Mouse (Mus musculus): Measurements from ENCODE around the gene Rapgef3.

Rapgef3 gene

DNA sequence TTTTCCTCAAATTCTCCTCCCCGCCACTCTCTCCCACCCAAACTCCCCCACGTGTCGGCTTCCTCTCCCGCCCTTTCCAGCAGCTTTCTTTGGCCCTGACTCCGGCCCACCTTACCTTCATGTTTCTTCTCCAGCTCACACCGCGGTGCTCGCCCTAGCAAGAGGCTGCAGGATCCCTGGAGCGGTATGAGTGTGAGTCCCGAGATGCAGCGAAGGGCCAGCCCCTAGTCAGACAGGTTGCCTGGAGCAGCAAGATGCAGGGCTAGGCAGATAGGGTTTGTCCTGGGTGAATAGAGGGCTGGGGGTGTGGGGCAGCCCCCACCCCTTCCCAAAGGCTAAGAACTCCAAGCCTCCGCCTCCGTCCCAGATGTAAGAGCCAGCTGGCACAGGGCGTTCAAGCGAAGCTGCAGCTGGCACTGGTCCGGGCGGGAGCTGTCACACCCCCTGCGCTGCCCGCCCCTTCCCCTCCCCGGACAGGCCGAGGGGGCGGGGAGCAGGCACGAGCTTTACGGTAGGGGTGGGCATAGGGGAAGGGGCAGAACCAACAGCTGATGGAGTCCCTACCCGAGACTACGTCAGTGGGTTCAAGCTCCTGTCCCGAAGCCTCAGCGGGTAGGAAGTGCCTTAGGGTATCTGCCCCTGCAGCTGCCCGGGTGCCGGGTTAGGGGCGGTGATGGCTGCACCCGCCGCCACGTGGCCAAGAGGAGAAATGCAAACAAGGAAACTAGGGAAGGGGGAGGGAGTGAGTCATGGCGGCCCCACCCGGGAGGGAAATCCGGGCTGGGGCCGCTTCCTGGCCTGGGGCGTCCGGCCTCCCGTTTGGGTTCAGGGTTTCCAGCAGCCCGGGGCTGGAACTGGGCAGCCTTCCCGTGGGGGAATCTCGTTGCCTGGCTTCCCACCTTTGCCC, at the start of gene Rapgef3:
Gene Rapgef3 (minus strand): TSS at position 693 of the 907 bp plus-strand sequence.
- in situ Hi-C loops (cut with MboI; ENCODE audit: low sequenced_read_pairs), result no loop called here

DNA sequence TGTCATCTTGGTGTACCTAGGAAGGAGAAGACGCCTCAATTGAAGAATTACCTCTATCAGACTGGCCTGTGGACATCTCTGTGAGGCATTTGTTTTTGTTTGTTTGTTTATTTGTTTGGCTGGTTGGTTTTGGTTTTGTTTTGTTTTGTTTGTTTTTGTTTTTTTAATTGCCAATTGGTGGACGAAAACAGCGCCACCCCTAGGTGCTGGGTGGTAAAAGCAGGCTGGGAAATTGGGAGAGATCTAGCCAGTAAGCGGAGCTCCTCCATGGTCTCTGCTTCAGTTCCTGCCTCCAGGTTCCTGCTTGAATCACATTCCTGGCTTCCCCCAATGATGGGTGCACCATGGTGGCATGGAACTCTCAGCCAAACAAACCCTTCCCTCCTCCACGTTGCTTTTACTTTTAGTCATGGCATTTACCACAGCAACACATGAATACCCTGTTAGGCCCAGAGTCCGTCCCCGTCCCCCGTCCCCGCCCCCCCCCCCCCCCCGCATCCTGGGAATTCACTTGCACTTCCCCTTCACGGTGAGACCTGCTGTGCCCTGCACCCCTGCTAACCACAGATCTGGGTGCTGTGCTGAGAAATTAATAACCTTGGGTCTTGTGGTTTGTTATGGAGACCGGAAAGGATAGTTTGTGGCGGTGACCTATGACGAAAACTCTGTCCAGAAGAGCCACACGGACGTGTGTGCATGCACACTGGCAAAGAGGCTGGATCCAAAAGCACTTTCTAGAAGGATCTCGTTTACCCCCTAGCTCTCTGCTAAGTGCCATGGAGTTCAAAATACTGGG, 48.6 kb upstream of the Rapgef3 start:
- in situ Hi-C loops (cut with MboI; ENCODE audit: low sequenced_read_pairs), result no loop called here

DNA sequence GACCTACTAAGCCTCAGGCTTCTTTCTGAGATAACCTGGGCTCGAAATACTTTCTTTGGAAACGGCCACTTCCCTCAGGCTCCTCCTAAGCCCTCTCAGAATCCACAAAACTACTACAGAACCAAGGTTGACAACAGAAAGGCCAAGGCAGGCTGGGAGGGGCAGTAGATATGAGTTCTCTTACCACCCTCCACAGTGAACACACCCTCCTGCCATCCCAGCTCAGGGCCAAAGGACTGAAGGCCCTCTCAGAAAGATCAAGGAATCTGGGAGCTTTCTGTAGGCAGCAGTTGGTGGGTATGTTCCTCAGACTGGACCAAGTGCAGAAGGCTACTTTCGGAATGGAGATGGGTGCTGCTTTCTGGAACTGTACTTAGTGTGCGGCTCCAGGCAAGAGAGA, 47.5 kb upstream of the Rapgef3 start:
- in situ Hi-C loops (cut with MboI; ENCODE audit: low sequenced_read_pairs), result no loop called here

DNA sequence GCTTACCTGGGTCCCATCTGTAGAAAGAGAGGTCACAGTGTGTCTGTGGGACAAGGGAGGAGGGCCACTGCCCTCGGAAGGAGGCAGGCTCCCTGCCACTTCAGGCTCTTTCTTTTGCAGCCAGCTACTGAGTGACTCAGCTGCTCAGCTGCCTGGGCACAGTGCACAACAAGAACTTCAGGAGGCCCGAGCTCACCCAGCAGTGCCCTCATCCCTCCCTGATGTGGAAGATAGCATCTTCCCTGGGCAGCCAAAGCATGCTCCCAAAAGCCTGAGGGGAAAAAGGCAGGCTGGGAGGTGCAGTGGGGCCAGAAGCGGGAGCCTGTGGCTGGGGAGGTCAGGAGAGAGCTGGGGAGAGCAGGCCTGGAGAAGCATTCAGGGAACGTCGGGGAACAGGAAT, 46.9 kb upstream of the Rapgef3 start:
- in situ Hi-C loops (cut with MboI; ENCODE audit: low sequenced_read_pairs), result no loop called here

DNA sequence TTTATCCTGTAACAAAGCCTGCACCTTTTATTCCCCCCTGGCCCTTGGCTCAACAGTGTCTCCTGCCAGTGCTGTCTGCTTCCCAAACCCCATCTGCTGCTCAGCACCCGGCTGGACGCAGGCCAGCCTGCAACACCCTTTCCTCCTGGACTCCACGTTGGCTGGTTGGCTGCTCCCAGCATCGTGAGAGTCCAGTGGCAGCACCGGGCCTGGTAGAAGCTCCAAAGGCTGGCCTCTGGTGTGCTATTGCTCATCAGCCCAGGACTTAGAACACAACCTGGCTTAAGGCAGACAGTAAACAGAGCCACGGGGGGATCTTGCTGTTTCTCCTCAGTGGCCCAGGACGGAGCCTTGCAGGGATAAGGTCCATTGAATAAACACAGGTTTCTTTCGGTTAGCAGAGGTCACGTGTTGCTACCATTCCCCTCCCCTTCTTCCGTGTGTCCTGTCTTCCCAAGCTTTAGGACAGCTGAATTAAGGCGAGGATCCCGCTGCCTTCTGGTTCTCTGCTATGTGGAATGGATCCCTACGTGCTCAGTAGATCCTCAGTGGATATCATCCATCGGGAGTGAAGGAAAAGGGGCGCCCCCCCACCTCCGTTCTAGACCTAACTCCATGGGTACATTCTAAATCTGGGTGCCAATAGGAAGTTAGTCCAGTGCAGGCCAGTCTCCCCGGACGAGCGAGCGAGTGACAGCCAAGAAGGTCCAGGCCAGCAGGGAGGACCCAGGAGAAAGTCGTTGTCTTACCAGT, 45.9 kb upstream of the Rapgef3 start:
- in situ Hi-C loops (cut with MboI; ENCODE audit: low sequenced_read_pairs), result no loop called here

DNA sequence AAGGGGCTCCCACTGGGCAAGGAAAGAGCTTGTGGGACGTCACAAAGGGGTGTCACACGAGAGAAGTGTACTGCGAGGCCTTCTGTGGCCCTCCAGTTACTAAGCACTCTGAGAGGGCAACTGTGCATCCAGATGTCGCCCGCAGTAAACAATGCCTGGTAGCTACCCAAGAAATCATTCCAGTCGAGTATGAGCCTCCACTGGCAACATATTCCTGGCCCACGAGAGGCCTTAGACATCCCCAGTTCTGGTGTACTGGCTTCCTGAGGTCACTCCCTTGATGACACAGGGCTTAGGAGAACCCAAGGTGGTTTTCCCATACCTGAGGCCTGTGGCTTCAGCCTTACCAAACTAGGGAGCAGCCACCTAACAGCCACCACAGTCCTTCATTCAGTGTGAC, 45.1 kb upstream of the Rapgef3 start:
- in situ Hi-C loops (cut with MboI; ENCODE audit: low sequenced_read_pairs), result no loop called here

DNA sequence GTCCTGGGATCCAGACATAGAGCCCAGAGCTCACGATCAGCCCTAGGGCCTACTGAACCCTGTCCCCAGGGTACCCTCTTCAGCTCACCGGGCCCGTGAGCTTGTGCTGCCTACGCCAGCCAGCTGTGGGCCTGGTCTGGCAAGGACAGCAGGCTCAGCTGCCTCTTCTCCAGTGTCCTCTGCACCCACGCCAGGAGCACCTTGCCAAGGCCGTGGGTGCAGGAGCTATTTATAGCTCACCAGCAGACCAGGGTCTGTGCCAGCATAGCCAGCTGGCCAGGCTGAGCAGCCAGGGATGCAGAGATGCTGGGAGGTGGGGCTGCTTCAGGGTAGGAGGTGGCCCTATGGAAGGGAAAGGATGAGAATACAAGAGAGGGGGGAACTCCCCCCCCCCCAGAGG, 44.4 kb upstream of the Rapgef3 start:
- in situ Hi-C loops (cut with MboI; ENCODE audit: low sequenced_read_pairs), result no loop called here

DNA sequence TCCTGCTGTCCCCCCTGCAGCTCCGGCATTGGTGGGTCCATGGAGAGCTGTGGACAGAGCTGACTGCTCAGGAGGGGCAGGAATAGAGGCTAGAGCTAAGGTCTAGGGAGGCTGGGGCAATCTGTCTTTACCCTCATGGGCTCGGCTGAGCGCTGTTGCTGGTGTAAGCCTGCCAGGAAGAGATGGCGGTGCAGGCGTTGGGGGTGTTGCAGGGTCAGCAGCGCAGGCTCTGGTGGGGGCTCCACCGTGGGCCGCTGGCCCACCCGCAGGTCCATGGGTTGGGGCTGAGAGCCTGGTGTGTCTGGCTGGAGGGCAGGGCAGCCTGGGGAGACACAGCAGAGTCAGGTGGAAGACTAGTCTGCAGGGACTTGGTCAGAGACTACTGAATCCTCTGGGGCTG, 43.5 kb upstream of the Rapgef3 start:
- in situ Hi-C loops (cut with MboI; ENCODE audit: low sequenced_read_pairs), result no loop called here

DNA sequence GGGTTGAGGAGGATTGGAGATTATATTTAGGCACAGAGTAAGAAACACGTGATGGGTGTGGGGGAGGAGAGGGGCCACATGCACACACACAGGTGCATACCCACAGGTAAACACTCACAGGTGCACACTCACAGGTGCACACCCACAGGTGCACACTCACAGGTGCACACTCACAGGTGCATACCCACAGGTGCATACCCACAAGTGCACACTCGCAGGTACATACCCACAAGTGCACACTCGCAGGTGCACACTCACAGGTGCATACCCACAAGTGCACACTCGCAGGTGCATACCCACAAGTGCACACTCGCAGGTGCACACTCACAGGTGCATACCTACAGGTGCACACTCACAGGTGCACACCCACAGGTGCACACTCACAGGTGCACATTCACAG, 42.6 kb upstream of the Rapgef3 start:
- in situ Hi-C loops (cut with MboI; ENCODE audit: low sequenced_read_pairs), result no loop called here

DNA sequence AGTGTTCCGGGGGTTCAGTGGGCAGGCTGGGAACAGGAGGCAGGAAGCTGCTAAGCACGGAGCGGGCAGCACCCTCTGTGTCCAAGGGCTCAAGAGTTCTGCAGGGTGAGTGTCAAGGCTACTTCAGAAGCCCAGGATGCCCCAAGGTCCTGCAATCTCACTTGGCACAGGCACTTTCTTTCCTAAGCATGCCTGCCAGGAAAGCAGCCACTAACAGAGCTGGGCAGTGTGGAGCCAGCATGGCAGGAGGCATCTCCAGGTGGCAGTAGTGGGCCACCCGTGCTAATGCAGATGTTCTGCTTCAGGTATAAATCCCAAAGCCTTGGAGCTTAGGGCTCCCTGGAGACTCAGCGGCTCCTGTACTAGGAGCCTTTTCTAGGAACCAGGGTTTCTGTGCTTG, 42.2 kb upstream of the Rapgef3 start:
- in situ Hi-C loops (cut with MboI; ENCODE audit: low sequenced_read_pairs), result no loop called here

DNA sequence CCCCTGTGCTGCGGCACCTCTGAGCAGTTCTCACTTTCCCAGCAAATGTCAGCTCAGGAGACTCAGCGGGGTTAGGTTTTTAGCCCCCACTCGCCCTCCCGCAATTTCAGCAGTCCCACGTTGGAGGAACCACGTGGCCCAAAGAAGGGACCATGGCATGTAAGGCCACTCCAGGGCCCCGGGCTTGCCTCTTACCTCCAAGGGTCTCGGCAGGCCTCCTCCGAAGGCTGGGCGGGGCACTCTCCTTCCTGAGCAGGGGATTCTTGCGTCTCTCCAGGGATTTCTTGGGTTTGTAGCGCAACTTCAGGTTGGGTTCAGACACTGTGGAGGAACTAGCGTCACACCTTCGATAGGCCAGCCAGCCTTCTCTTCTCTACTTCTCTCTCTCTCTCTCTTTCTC, 41.4 kb upstream of the Rapgef3 start:
- in situ Hi-C loops (cut with MboI; ENCODE audit: low sequenced_read_pairs), result no loop called here

DNA sequence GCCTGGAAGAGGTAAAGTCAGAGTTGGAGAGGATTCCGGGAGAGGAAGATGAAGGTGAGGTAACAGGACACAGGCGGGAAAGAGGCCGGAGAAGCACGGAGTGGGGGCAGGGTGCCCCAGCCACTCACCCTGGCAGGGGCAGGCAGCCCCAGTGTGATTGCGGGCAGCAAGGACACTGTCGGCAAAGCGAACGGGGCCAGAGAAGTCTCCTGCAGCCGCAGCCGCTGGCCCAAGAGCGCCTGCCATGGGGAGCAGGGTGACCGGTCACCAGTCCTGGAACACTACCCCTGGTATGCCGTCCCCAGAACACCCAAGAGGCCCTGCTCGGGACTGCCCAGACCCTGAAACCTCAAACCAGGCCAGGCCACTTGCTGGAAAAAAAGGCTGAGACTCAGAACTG, 40.8 kb upstream of the Rapgef3 start:
- in situ Hi-C loops (cut with MboI; ENCODE audit: low sequenced_read_pairs), result no loop called here

DNA sequence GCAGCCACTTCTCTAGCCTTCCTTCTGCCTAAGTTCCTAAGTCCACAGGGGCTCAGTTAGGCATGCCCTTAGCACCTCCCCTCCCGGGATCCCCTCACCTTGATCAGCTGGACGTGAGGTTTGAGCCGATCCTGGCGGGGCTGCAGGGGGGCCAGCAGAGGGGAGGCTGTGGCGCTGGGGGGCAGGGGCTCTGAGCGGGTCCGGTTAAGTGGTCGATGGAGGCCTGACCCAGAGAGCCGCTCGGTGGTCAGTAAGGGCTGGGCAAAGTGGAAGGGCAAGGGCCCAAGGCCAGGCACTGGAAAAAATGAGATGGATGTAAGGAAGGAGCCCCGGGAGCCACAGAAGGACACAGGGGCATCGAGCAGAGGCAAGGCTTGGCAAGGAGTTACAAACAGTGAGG, 40.1 kb upstream of the Rapgef3 start:
- in situ Hi-C loops (cut with MboI; ENCODE audit: low sequenced_read_pairs), result no loop called here

DNA sequence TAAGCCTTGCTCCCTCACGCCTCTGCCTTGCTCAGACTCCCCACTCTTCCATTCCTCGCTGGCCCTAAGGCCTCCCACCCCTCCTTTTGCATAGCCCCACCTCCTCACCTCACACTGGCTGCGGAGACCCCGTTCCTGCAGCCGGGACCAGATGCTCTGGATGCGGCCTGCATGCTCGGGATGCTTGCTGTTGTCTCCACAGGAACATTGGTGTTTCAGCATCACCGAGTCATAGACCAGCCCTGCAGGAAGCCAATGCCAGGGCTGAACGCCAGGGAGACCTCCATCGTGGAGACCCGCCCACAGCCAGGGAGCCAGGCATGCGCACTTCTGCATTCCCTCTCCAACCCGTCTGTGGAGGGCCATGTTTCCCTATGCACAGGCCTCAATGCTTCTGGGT, 34.8 kb upstream of the Rapgef3 start:
- in situ Hi-C loops (cut with MboI; ENCODE audit: low sequenced_read_pairs), result no loop called here

DNA sequence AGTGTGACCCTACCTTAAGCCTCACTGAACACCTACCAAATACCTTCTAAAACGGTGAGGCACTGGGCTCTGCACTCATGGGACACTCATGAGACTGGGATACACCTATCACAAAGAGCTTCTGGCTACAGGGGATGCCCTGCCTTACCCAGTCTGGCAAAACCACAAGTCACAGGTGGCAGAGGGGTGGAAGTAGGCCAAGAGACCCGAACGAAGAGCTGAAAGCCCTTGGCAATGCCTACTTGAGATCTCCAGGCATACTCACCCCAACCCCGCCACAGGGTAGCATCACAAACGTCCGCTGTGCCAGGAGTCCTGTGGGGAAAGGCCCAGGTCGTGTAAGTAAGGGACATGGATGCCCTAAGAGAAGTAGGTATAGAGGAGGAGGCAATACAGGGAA, 34.0 kb upstream of the Rapgef3 start:
- in situ Hi-C loops (cut with MboI; ENCODE audit: low sequenced_read_pairs), result no loop called here

DNA sequence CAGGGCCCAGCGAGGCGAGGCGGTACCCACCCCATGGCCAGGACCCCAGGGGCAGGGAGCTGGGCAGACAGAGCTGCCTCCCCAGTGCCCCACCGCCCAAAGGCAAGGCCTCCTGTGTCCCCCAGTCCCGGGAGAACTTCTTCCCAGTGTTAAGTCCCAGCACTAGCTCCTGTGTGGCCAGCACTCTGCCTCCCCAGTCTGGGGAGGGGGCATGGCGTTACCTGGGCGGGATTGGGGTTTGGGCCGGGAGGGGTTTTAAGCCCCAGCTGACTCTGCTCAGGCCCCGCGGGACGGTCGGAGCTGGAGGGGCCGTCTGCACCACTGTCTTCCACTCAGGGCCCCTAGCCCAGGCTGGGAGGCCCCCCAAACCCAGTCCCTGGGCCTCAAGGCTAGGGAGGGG, 33.1 kb upstream of the Rapgef3 start:
- in situ Hi-C loops (cut with MboI; ENCODE audit: low sequenced_read_pairs), result no loop called here

DNA sequence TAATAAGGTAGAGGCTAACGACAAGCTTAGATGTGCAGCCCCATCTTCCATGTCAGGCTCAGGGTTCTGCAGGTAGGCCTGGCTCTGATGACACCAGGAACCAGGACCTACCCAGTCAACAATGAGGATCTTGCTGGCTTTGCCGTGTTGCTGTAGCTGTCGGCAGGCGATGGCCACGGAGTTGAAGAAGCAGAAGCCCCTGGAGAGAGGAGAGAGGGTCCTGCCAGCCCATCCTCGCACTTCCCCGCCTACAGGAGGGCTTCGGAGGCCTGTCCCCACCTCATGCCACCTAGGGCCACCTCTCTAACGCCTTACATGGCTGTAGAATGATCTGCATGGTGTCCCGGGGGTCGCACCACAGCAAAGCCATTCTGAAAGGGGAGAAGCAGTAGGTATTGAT, 31.7 kb upstream of the Rapgef3 start:
- in situ Hi-C loops (cut with MboI; ENCODE audit: low sequenced_read_pairs), result no loop called here

DNA sequence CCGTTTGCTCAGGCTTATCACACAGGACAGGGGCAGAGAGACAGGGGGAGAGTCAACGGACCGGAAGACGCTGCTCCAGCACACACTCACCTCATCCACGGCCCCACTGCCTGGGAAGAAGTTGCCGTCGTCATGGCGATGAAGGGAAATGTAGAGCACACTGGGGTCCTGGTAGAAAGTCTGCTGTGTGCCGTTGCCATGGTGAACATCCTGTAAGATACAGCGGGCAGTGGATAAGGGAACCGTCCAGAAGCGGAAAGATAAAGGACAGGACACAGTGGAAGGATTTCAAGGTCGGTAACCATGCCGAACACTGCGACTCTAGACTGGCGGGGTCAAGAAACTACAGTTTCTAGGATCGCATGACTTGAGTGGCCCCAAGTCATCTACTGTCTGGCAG, 30.4 kb upstream of the Rapgef3 start:
- in situ Hi-C loops (cut with MboI; ENCODE audit: low sequenced_read_pairs), result no loop called here

DNA sequence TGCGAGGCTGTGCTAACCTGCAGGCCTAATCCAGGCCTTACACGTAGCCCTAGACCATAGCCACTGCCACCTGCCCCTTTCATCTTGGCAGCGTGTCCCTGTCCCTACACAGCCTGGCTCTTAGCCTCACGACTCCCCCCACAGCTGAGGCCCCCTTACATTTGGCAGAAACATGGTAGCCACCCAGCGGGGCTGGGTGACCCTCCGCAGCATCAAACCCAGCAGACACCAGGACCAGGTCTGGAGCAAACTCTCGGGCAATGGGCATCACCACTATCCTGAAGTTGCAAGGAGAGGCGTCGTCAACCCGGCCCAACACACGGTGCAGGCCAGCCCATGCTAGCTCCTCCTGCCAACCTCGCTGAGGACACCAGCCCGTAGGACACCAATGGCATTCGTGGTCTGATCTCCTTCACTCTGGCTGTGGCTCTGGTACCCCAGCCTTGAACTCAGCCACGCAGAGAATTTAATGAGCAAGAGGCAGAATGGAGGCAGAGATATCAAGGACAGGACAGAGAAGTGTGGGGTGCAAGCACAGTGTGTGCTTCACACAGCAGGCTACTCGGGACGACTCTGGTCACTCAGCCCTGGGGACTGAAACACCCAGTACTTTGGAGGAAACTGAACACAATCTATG, 29.0 kb upstream of the Rapgef3 start:
- in situ Hi-C loops (cut with MboI; ENCODE audit: low sequenced_read_pairs), result no loop called here

DNA sequence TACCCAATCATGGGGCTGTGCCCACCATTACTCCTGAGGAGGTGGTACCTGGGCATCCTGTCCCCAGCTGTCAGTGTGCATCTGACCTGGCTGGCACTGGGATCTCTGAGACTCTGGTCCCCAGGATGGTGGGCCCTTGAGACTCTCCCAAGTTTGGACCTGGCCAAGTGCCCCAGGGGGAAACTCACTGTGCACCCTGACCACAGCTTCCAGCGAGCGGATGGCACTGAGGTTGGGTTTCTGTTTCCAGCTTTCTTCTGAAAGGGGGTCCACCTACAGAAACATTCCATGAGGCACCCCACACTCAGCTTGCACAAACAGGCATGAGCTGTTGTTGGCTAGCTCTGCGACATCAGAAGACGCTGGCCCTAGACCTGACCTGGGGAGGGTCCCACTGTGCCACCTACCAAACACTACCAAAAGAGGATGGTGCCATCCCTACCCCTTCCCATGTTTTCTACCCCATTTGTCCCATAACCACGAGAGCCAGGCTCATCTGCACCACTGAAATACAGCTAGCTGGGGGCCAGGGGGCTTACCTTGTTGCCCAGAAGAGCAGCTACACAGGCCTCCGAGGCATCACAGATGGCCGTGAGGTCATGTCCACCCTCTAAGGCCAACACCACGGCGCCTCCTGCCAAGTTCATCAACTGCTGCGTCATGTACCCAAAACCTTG, 27.9 kb upstream of the Rapgef3 start:
- in situ Hi-C loops (cut with MboI; ENCODE audit: low sequenced_read_pairs), result no loop called here

Measured in CH12F3 (cell line).